Mouse (Mus musculus): Measurements from ENCODE around the gene Dgki.

GRCm38 (mm10) chr6:37202901-37203300 lies 97.1 kb downstream of the Dgki start:
- TF ChIP-seq CTCF (IDR thresholded peaks at IDR 0.05; ENCODE audit: borderline replicate concordance, insufficient read depth, low read depth, low read length) (no peak), POLR2A (IDR thresholded peaks at IDR 0.05; ENCODE audit: borderline replicate concordance, insufficient read depth, low read length) (no peak)

Data from cerebellum, adult 2 months (tissue).